Mouse (Mus musculus) CH12.LX (cell line): ENCODE measurements around the gene Gm28053. TPM values are rescaled to one million over a fixed set of nuclear protein-coding genes. Genes with fewer than 3 reads are reported as not detected.

Source experiments
- DNase-seq: peaks from one replicate; pipeline ENCODE4 v3.0.0-alpha.2; 2013; ENCODE audit errors: extremely low read depth
- H3K27ac ChIP-seq: 2 replicates; pipeline ENCODE4 v1.5.1; 2012; ENCODE audit warnings: low read depth, mild to moderate bottlenecking, control low read depth, moderate library complexity; ENCODE audit not compliant: insufficient read depth
- H3K27me3 ChIP-seq: replicated peaks from 2 replicates; pipeline ENCODE3; 2012; ENCODE audit warnings: inconsistent platforms
- H3K36me3 ChIP-seq, 2 experiments: replicated peaks in 1 of 2; 2 replicates each; pipeline versions ENCODE3 to v1.6.1; 2012; ENCODE audit warnings: inconsistent platforms in 1 of 2, low read length in 1 of 2, mild to moderate bottlenecking in 1 of 2, mixed read lengths in 1 of 2, moderate library complexity in 1 of 2; ENCODE audit not compliant: control insufficient read depth in 1 of 2, insufficient read depth in 1 of 2
- H3K4me1 ChIP-seq, 2 experiments: 2 replicates each; pipeline ENCODE4 v1.6.1; 2012; ENCODE audit warnings: inconsistent platforms in 1 of 2, moderate library complexity in 1 of 2; ENCODE audit not compliant: insufficient read depth in 2 of 2, control insufficient read depth in 1 of 2
- H3K4me2 ChIP-seq: 2 replicates; pipeline ENCODE4 v1.6.1; 2012; ENCODE audit warnings: low read depth, mild to moderate bottlenecking, control low read depth; ENCODE audit not compliant: poor library complexity, insufficient read depth, severe bottlenecking
- H3K4me3 ChIP-seq, 3 experiments: fragments of 150-350 bp in 1 of 3; sonication (generic) in 1 of 3; replicated peaks in 1 of 3; 2 replicates each; pipeline versions ENCODE3 to v1.5.1; 2011 to 2012; ENCODE audit warnings: low read depth in 2 of 3, low read length in 2 of 3, mild to moderate bottlenecking in 2 of 3, moderate library complexity in 2 of 3, control low read depth in 1 of 3, improper control_type of control experiment in 1 of 3, inconsistent platforms in 1 of 3, mixed read lengths in 1 of 3; ENCODE audit not compliant: poor library complexity in 1 of 3
- H3K79me2 ChIP-seq: replicated peaks from 2 replicates; pipeline ENCODE4 v1.6.1; 2012; ENCODE audit warnings: mild to moderate bottlenecking, moderate library complexity; ENCODE audit not compliant: control insufficient read depth, poor library complexity, insufficient read depth, severe bottlenecking; ENCODE audit errors: extremely low read depth
- H3K9ac ChIP-seq: 2 replicates; pipeline ENCODE4 v1.6.1; 2012; ENCODE audit warnings: low read depth, mild to moderate bottlenecking, control low read depth, moderate library complexity; ENCODE audit not compliant: insufficient read depth
- H3K9me3 ChIP-seq: replicated peaks from 2 replicates; pipeline ENCODE3; 2012; ENCODE audit warnings: low read length, inconsistent platforms, mixed read lengths
- BHLHE40 ChIP-seq: IDR thresholded peaks from 2 replicates; pipeline ENCODE4 v1.6.1; 2011; ENCODE audit warnings: mild to moderate bottlenecking, low read depth, low read length, improper control_type of control experiment
- CHD1 ChIP-seq: IDR thresholded peaks from 2 replicates; pipeline ENCODE4 v1.6.1; 2012; ENCODE audit warnings: low read depth, low read length, improper control_type of control experiment, inconsistent platforms
- CHD2 ChIP-seq: IDR thresholded peaks from 2 replicates; pipeline ENCODE4 v1.6.1; 2011; ENCODE audit warnings: low read length, improper control_type of control experiment
- CTCF ChIP-seq, 2 experiments: IDR thresholded peaks in 1 of 2; conservative IDR thresholded peaks in 1 of 2; 2 replicates each; pipeline ENCODE4 v1.5.1; 2011 to 2012; ENCODE audit warnings: low read depth in 2 of 2, low read length in 2 of 2, improper control_type of control experiment in 1 of 2, inconsistent platforms in 1 of 2, mild to moderate bottlenecking in 1 of 2, moderate library complexity in 1 of 2
- E2F4 ChIP-seq: IDR thresholded peaks from 2 replicates; pipeline ENCODE4 v1.6.1; 2011; ENCODE audit warnings: low read depth, low read length, improper control_type of control experiment; ENCODE audit not compliant: insufficient replicate concordance
- EP300 ChIP-seq: IDR thresholded peaks from 2 replicates; pipeline ENCODE4 v1.6.1; 2011; ENCODE audit warnings: low read length, improper control_type of control experiment
- IRF4 ChIP-seq: IDR thresholded peaks from 2 replicates; pipeline ENCODE4 v1.6.1; 2014; ENCODE audit warnings: low read depth, mild to moderate bottlenecking, inconsistent platforms, low read length, improper control_type of control experiment
- JUN ChIP-seq: IDR thresholded peaks from 2 replicates; pipeline ENCODE4 v1.6.1; 2011; ENCODE audit warnings: low read depth, mild to moderate bottlenecking, low read length, improper control_type of control experiment, moderate library complexity; ENCODE audit not compliant: insufficient read depth
- JUND ChIP-seq: conservative IDR thresholded peaks from 2 replicates; pipeline ENCODE4 v1.6.1; 2011; ENCODE audit warnings: low read depth, low read length, improper control_type of control experiment
- KAT2A ChIP-seq: IDR thresholded peaks from 2 replicates; pipeline ENCODE4 v1.6.1; 2012; ENCODE audit warnings: low read length, improper control_type of control experiment, inconsistent platforms; ENCODE audit not compliant: insufficient replicate concordance
- MAFK ChIP-seq: IDR thresholded peaks from 2 replicates; pipeline ENCODE4 v1.6.1; 2011; ENCODE audit warnings: low read length, improper control_type of control experiment; ENCODE audit not compliant: insufficient replicate concordance
- MAZ ChIP-seq: IDR thresholded peaks from 2 replicates; pipeline ENCODE4 v1.6.1; 2012; ENCODE audit warnings: low read depth, mild to moderate bottlenecking, inconsistent platforms, low read length, improper control_type of control experiment, moderate library complexity
- MXI1 ChIP-seq: IDR thresholded peaks from 2 replicates; pipeline ENCODE4 v1.6.1; 2011; ENCODE audit warnings: mild to moderate bottlenecking, low read depth, low read length, improper control_type of control experiment
- PAX5 ChIP-seq: IDR thresholded peaks from 2 replicates; pipeline ENCODE4 v1.6.1; 2012; ENCODE audit warnings: low read length, inconsistent platforms, mixed read lengths
- POLR2A ChIP-seq: IDR thresholded peaks from 2 replicates; pipeline ENCODE4 v1.6.1; 2011; ENCODE audit warnings: low read depth, mild to moderate bottlenecking, improper control_type of control experiment, low read length
- RAD21 ChIP-seq: IDR thresholded peaks from 2 replicates; pipeline ENCODE4 v1.6.1; 2011; ENCODE audit warnings: low read depth, mild to moderate bottlenecking, low read length, improper control_type of control experiment, moderate library complexity
- SIN3A ChIP-seq: IDR thresholded peaks from 2 replicates; pipeline ENCODE4 v1.6.1; 2012; ENCODE audit warnings: low read length, improper control_type of control experiment, inconsistent platforms
- TBP ChIP-seq: conservative IDR thresholded peaks from 2 replicates; pipeline ENCODE4 v1.6.1; 2011; ENCODE audit warnings: low read depth, low read length, improper control_type of control experiment
- TCF12 ChIP-seq: IDR thresholded peaks from 2 replicates; pipeline ENCODE4 v1.6.1; 2014; ENCODE audit warnings: low read depth, mild to moderate bottlenecking, inconsistent platforms, low read length, improper control_type of control experiment
- UBTF ChIP-seq: IDR thresholded peaks from 2 replicates; pipeline ENCODE4 v1.6.1; 2012; ENCODE audit warnings: low read depth, mild to moderate bottlenecking, inconsistent platforms, low read length, improper control_type of control experiment, moderate library complexity
- USF2 ChIP-seq: conservative IDR thresholded peaks from 2 replicates; pipeline ENCODE4 v1.6.1; 2011; ENCODE audit warnings: low read depth, low read length, improper control_type of control experiment
- ZC3H11A ChIP-seq: IDR thresholded peaks from 2 replicates; pipeline ENCODE4 v1.6.1; 2012; ENCODE audit warnings: low read depth, mild to moderate bottlenecking, inconsistent platforms, low read length, improper control_type of control experiment
- ZKSCAN1 ChIP-seq: IDR thresholded peaks from 2 replicates; pipeline ENCODE4 v1.6.1; 2012; ENCODE audit warnings: low read depth, inconsistent platforms, low read length, improper control_type of control experiment, borderline replicate concordance
- ZMIZ1 ChIP-seq: IDR thresholded peaks from 2 replicates; pipeline ENCODE4 v1.6.1; 2012; ENCODE audit warnings: low read depth, mild to moderate bottlenecking, inconsistent platforms, low read length, improper control_type of control experiment
- ZNF384 ChIP-seq: IDR thresholded peaks from 2 replicates; pipeline ENCODE4 v1.6.1; 2012; ENCODE audit warnings: low read depth, low read length, improper control_type of control experiment, inconsistent platforms
- dilution Hi-C: fragments of 300-500 bp; cut with MboI; formaldehyde crosslinking; loops from 2 replicates; pipeline ENCODE4 v1.14.3; 2020; ENCODE audit warnings: low sequenced_read_pairs; ENCODE audit not compliant: extremely low pct_unique_long_range_greater_than_20kb, extremely low pct_ligation_motif_present
- in situ Hi-C: fragments of 300-500 bp; cut with MboI; formaldehyde crosslinking; loops from 3 replicates; pipeline ENCODE4 v1.14.3; 2019; ENCODE audit warnings: low sequenced_read_pairs, low pct_ligation_motif_present, low pct_unique_long_range_greater_than_20kb, mixed read lengths
- polyA plus RNA-seq: library from polyadenylated mRNA; unstranded; fragments of >175 nt; gene quantifications from 2 replicates; pipeline ENCODE4 v1.2.1, GENCODE M21; 2012; ENCODE audit warnings: low read depth; ENCODE audit not compliant: insufficient read length
- total RNA-seq, 2 experiments: library from RNA; depleted of rRNA; stranded (reverse); fragments of 300-350 nt in 1 of 2; fragments of >200 nt in 1 of 2; gene quantifications; 2 replicates each; pipeline ENCODE4 v1.2.3; 2012 to 2014

The Gm28053 gene
- total and polyA plus RNA-seq, 3 experiments: 8.0 to 22.7 (median 10.0) TPM

GRCm38 (mm10) chr6:48706130-48706529 is 12.3 kb upstream of the Gm28053 start:
- Histone ChIP-seq H3K36me3 (peaks cover 36 to 51% of the 10 kb centered on the region in 2 experiments), H3K9ac (peak overlapping the region; percentile 94), H3K9me3 (peaks cover 4% of the 10 kb centered on the region), H3K4me3 (peak overlapping the region; percentile 58 to 78 (median 73)), H3K4me1 (peaks cover 33 to 65% of the 10 kb centered on the region in 2 experiments), H3K27ac (peak overlapping the region; percentile 84), H3K4me2 (peak overlapping the region; percentile 79), H3K27me3 (no peaks in the 10 kb centered on the region), H3K79me2 (peaks cover 49% of the 10 kb centered on the region)
- dilution Hi-C loops: no loop called here
- TF ChIP-seq MAFK: no peak
- no peak for TF ChIP-seq KAT2A
- no peak for TF ChIP-seq JUND
- TF ChIP-seq CHD1: no peak
- no peak for TF ChIP-seq TCF12
- no peak for TF ChIP-seq IRF4
- TF ChIP-seq EP300: no peak
- 0 out of 2 replicates have a peak, but pooled peaks have one; percentile 22 for TF ChIP-seq POLR2A
- TF ChIP-seq RAD21: no peak
- TF ChIP-seq PAX5: no peak
- no peak for TF ChIP-seq MXI1
- TF ChIP-seq ZC3H11A: no peak
- no peak for TF ChIP-seq MAZ
- TF ChIP-seq SIN3A: 0 out of 2 replicates have a peak, but pooled peaks have one; percentile 15
- TF ChIP-seq BHLHE40: no peak
- no peak for TF ChIP-seq CHD2
- TF ChIP-seq USF2: no peak
- TF ChIP-seq JUN: no peak
- 0 out of 2 replicates have a peak, but pooled peaks have one; percentile 46 for TF ChIP-seq UBTF
- DNase-seq: no peak
- in situ Hi-C loops: no loop called here

GRCm38 (mm10) chr6:48720326-48720725 is 1.9 kb downstream of the Gm28053 start:
- no peaks in the 10 kb centered on the region for H3K9me3 ChIP-seq
- H3K27ac ChIP-seq: no peak overlapping the region; the same call in 1 of the 2 replicates
- H3K9ac ChIP-seq: no peak overlapping the region
- H3K4me3 ChIP-seq: peak overlapping the region in 1 of 3 experiments; percentile 20
- in situ Hi-C loops: no loop called here
- H3K4me1 ChIP-seq: peaks cover 25 to 62% of the 10 kb centered on the region in 2 experiments
- DNase-seq: no peak
- H3K36me3 ChIP-seq: peaks cover 0 to 4% of the 10 kb centered on the region in 2 experiments
- peak overlapping the region; percentile 93 for H3K4me2 ChIP-seq
- peaks cover 14% of the 10 kb centered on the region for H3K79me2 ChIP-seq
- TF ChIP-seq ZMIZ1 (no peak), E2F4 (no peak), POLR2A (no peak), ZNF384 (no peak), MXI1 (no peak), EP300 (no peak), TBP (no peak), CTCF (conservative IDR thresholded peaks at IDR 0.05 in 1 of 2, IDR thresholded peaks at IDR 0.05 in 1 of 2; ENCODE audit: low read depth in 2 of 2, low read length in 2 of 2) (no peak), ZKSCAN1 (no peak)
- TF ChIP-seq, all 38 proteins: peak for 0
- dilution Hi-C loops: no loop called here
- H3K27me3 ChIP-seq: no peaks in the 10 kb centered on the region
